Mouse (Mus musculus) neural tube, embryonic 11.5 days (tissue): ENCODE measurements at regions not wholly inside any gene's neighbourhood (a gene's known extent, or its start where the extent isn't known, plus 50 kb on each side); places are given as distances from the start of the nearest gene placed in this dataset.

ENCODE experiments used
- ATAC-seq: fragments of 200-750 bp; cut with Nextera tagmentation; 2 replicates; pipeline ENCODE4 v1.8.0; 2017; ENCODE audit warnings: moderate number of reproducible peaks, mild to moderate bottlenecking, moderate TSS enrichment, moderate library complexity; ENCODE audit not compliant: insufficient read depth, low FRiP score, low TSS enrichment
- DNase-seq: peaks from one replicate; pipeline ENCODE4 v3.0.0-alpha.2; 2015; ENCODE audit warnings: low spot score
- H3K27ac ChIP-seq: fragments of 300-500 bp; sonication (generic); 2 replicates; pipeline ENCODE4 v1.5.1; 2014; ENCODE audit warnings: low read depth, mild to moderate bottlenecking, low read length
- H3K27me3 ChIP-seq: fragments of 300-500 bp; sonication (generic); 2 replicates; pipeline ENCODE4 v1.6.1; 2014; ENCODE audit warnings: mild to moderate bottlenecking, low read length, mixed read lengths; ENCODE audit not compliant: control insufficient read depth, insufficient read depth
- H3K36me3 ChIP-seq: fragments of 300-500 bp; sonication (generic); 2 replicates; pipeline ENCODE4 v1.6.1; 2014; ENCODE audit warnings: mild to moderate bottlenecking, low read length, moderate library complexity, mixed read lengths; ENCODE audit not compliant: control insufficient read depth, insufficient read depth
- H3K4me1 ChIP-seq: fragments of 300-500 bp; sonication (generic); 2 replicates; pipeline ENCODE4 v1.6.1; 2014; ENCODE audit warnings: low read length, mixed read lengths; ENCODE audit not compliant: control insufficient read depth, insufficient read depth
- H3K4me2 ChIP-seq: fragments of 300-500 bp; sonication (generic); 2 replicates; pipeline ENCODE4 v1.6.1; 2014; ENCODE audit warnings: low read depth, mild to moderate bottlenecking, moderate library complexity
- H3K4me3 ChIP-seq: fragments of 300-500 bp; sonication (generic); 2 replicates; pipeline ENCODE4 v1.5.1; 2014; ENCODE audit warnings: low read depth, low read length
- H3K9ac ChIP-seq: fragments of 300-500 bp; sonication (generic); 2 replicates; pipeline ENCODE4 v1.6.1; 2014; ENCODE audit warnings: mild to moderate bottlenecking, low read length
- H3K9me3 ChIP-seq: fragments of 300-500 bp; sonication (generic); 2 replicates; pipeline ENCODE4 v1.6.1; 2016; ENCODE audit warnings: low read length; ENCODE audit not compliant: control insufficient read depth
- WGBS: fragments of 180-500 bp; shearing (Covaris S2); extraction: QIAGEN DNeasy Blood & Tissue Kit; methylation state at CpG from one replicate; pipeline ENCODE4 v1.1.7; 2014; 5-methylcytosine and 5-hydroxymethylcytosine counted together

- WGBS = 84% methylated on average over 4 of the region's 4 CpGs
- no peaks in the 10 kb centered on the region for H3K36me3 ChIP-seq
- no peaks in the 10 kb centered on the region for H3K4me1 ChIP-seq
- DNase-seq (no peak), ATAC-seq (no peak)
- H3K9ac ChIP-seq = no peak overlapping the region
- H3K4me3 ChIP-seq = no peak overlapping the region
- no peak overlapping the region for H3K4me2 ChIP-seq
- no peaks in the 10 kb centered on the region for H3K9me3 ChIP-seq
- H3K27ac ChIP-seq = no peak overlapping the region
- no peaks in the 10 kb centered on the region for H3K27me3 ChIP-seq
These were observed 154.4 kb downstream of the Cxxc4 start for GRCm38 (mm10) chr3:134390472-134391336.

GRCm38 (mm10) chr3:134400395-134401090 is 164.3 kb downstream of the Cxxc4 start:
- H3K9me3 ChIP-seq = no peaks in the 10 kb centered on the region
- H3K4me1 ChIP-seq = no peaks in the 10 kb centered on the region
- DNase-seq (no peak), ATAC-seq (no peak)
- H3K27ac ChIP-seq = no peak overlapping the region
- H3K36me3 ChIP-seq = no peaks in the 10 kb centered on the region
- WGBS = 64% methylated on average over 4 of the region's 4 CpGs
- H3K4me2 ChIP-seq = no peak overlapping the region
- H3K4me3 ChIP-seq = no peak overlapping the region
- H3K27me3 ChIP-seq = no peaks in the 10 kb centered on the region
- H3K9ac ChIP-seq = no peak overlapping the region

- Histone ChIP-seq H3K27me3 (no peaks in the 10 kb centered on the region), H3K36me3 (no peaks in the 10 kb centered on the region), H3K4me1 (no peaks in the 10 kb centered on the region), H3K27ac (no peak overlapping the region), H3K9ac (no peak overlapping the region), H3K9me3 (no peaks in the 10 kb centered on the region), H3K4me2 (no peak overlapping the region), H3K4me3 (no peak overlapping the region)
- DNase-seq (peak; percentile 13), ATAC-seq (no peak)
- WGBS = 65% methylated on average over 17 of the region's 17 CpGs
These were observed 179.5 kb downstream of the Cxxc4 start for GRCm38 (mm10) chr3:134415606-134416328.

- H3K4me3 ChIP-seq = no peak overlapping the region
- no peak overlapping the region for H3K27ac ChIP-seq
- no peaks in the 10 kb centered on the region for H3K9me3 ChIP-seq
- ATAC-seq (no peak), DNase-seq (no peak)
- no peaks in the 10 kb centered on the region for H3K4me1 ChIP-seq
- H3K27me3 ChIP-seq = no peaks in the 10 kb centered on the region
- no peak overlapping the region for H3K4me2 ChIP-seq
- no peaks in the 10 kb centered on the region for H3K36me3 ChIP-seq
- 92% methylated on average over 3 of the region's 3 CpGs for WGBS
- H3K9ac ChIP-seq = no peak overlapping the region
These were observed 191.3 kb downstream of the Cxxc4 start for GRCm38 (mm10) chr3:134427633-134428032.

- no peaks in the 10 kb centered on the region for H3K36me3 ChIP-seq
- no peak overlapping the region for H3K27ac ChIP-seq
- no peaks in the 10 kb centered on the region for H3K4me1 ChIP-seq
- no peaks in the 10 kb centered on the region for H3K9me3 ChIP-seq
- no peak overlapping the region for H3K9ac ChIP-seq
- ATAC-seq (no peak), DNase-seq (no peak)
- H3K4me2 ChIP-seq = no peak overlapping the region
- H3K27me3 ChIP-seq = no peaks in the 10 kb centered on the region
- WGBS = 87% methylated on average over 1 of the region's 1 CpGs
- H3K4me3 ChIP-seq = no peak overlapping the region
These were observed 230.3 kb downstream of the Cxxc4 start for GRCm38 (mm10) chr3:134466611-134467010.

GRCm38 (mm10) chr3:134487280-134487679 is 251.0 kb downstream of the Cxxc4 start:
- DNase-seq = no peak
- Histone ChIP-seq H3K4me3 (no peak overlapping the region), H3K27me3 (no peaks in the 10 kb centered on the region), H3K27ac (no peak overlapping the region), H3K9ac (no peak overlapping the region), H3K4me2 (no peak overlapping the region), H3K36me3 (no peaks in the 10 kb centered on the region), H3K9me3 (no peaks in the 10 kb centered on the region), H3K4me1 (no peaks in the 10 kb centered on the region)
- 82% methylated on average over 2 of the region's 2 CpGs for WGBS
- ATAC-seq = no peak

GRCm38 (mm10) chr3:134489966-134490543 is 253.8 kb downstream of the Cxxc4 start:
- Histone ChIP-seq H3K9me3 (no peaks in the 10 kb centered on the region), H3K27ac (no peak overlapping the region), H3K27me3 (no peaks in the 10 kb centered on the region), H3K36me3 (no peaks in the 10 kb centered on the region), H3K4me2 (no peak overlapping the region), H3K4me1 (no peaks in the 10 kb centered on the region), H3K4me3 (no peak overlapping the region), H3K9ac (no peak overlapping the region)
- 90% methylated on average over 5 of the region's 5 CpGs for WGBS
- DNase-seq (no peak), ATAC-seq (no peak; the same call in 1 of the 2 replicates)

GRCm38 (mm10) chr3:134509702-134510101 is 273.4 kb downstream of the Cxxc4 start:
- Histone ChIP-seq H3K4me3 (no peak overlapping the region), H3K27me3 (no peaks in the 10 kb centered on the region), H3K36me3 (no peaks in the 10 kb centered on the region), H3K9ac (no peak overlapping the region), H3K27ac (no peak overlapping the region), H3K4me1 (no peaks in the 10 kb centered on the region), H3K4me2 (no peak overlapping the region), H3K9me3 (no peaks in the 10 kb centered on the region)
- 87% methylated on average over 6 of the region's 6 CpGs for WGBS
- no peak for DNase-seq
- no peak for ATAC-seq
